Mouse (Mus musculus) testis, adult 2 months (tissue): ENCODE results near the gene Hypk. TPM values are rescaled to one million over a fixed set of nuclear protein-coding genes. Genes with fewer than 3 reads are reported as not detected.

ENCODE experiments used
- H3K27ac ChIP-seq: fragments of 200-500 bp; 2 replicates; pipeline ENCODE4 v1.5.1; 2012; ENCODE audit warnings: low read depth, low read length; ENCODE audit not compliant: control insufficient read depth, insufficient read depth
- H3K27me3 ChIP-seq: fragments of 200-500 bp; 2 replicates; pipeline ENCODE4 v1.6.1; 2012; ENCODE audit warnings: mild to moderate bottlenecking, low read length, moderate library complexity; ENCODE audit not compliant: control insufficient read depth, insufficient read depth
- H3K36me3 ChIP-seq: fragments of 200-500 bp; 2 replicates; pipeline ENCODE4 v1.6.1; 2012; ENCODE audit warnings: mild to moderate bottlenecking, low read length; ENCODE audit not compliant: control insufficient read depth, insufficient read depth
- H3K4me1 ChIP-seq: fragments of 200-500 bp; 2 replicates; pipeline ENCODE4 v1.6.1; 2012; ENCODE audit warnings: low read length; ENCODE audit not compliant: control insufficient read depth, insufficient read depth
- H3K4me3 ChIP-seq: fragments of 200-500 bp; 2 replicates; pipeline ENCODE4 v1.5.1; 2012; ENCODE audit warnings: low read depth, mild to moderate bottlenecking, low read length, moderate library complexity, mixed read lengths; ENCODE audit not compliant: control insufficient read depth
- CTCF ChIP-seq: fragments of 200-500 bp; IDR thresholded peaks from 2 replicates; pipeline ENCODE4 v1.5.1; 2012; ENCODE audit warnings: low read depth, mild to moderate bottlenecking, inconsistent platforms, low read length, moderate library complexity; ENCODE audit not compliant: control insufficient read depth, insufficient read depth, insufficient replicate concordance
- POLR2A ChIP-seq: fragments of 200-500 bp; IDR thresholded peaks from 2 replicates; pipeline ENCODE4 v1.6.1; 2012; ENCODE audit warnings: low read depth, mild to moderate bottlenecking, inconsistent platforms, low read length, moderate library complexity; ENCODE audit not compliant: control insufficient read depth
- polyA plus RNA-seq: library from polyadenylated mRNA; depleted of rRNA; stranded (reverse); fragments of >200 nt; gene quantifications from 2 replicates; pipeline ENCODE4 v1.2.3, GENCODE M21; 2012; rRNA removed

The Hypk gene
- polyA plus RNA-seq, 1 experiment: 12.2 TPM

- Histone ChIP-seq H3K27me3 (no peaks in the 10 kb centered on the region), H3K27ac (no peak overlapping the region), H3K4me1 (peaks cover 5% of the 10 kb centered on the region), H3K36me3 (no peaks in the 10 kb centered on the region), H3K4me3 (no peak overlapping the region)
- TF ChIP-seq CTCF: no peak
These were observed 54.3 kb downstream of the Hypk start for GRCm38 (mm10) chr2:121507173-121507950.

- no peak for TF ChIP-seq CTCF
- TF ChIP-seq POLR2A: no peak
- H3K27me3 ChIP-seq: no peaks in the 10 kb centered on the region
- peaks cover 5% of the 10 kb centered on the region for H3K4me1 ChIP-seq
- H3K36me3 ChIP-seq: no peaks in the 10 kb centered on the region
- no peak overlapping the region for H3K4me3 ChIP-seq
- H3K27ac ChIP-seq: no peak overlapping the region
These were observed 54.9 kb downstream of the Hypk start for GRCm38 (mm10) chr2:121507951-121508330.

Other genes with a start within 250 kb of the Hypk start
- gene Trp53bp1, start 181.9 kb upstream of the Hypk start, polyA plus RNA-seq: 57.6 and 58.2 TPM in 2 replicates
- 1.2 and 1.6 TPM in 2 replicates for gene Map1a, start 163.7 kb upstream of the Hypk start, polyA plus RNA-seq
- gene Ppip5k1, start 97.9 kb upstream of the Hypk start, polyA plus RNA-seq: 29.7 and 33.1 TPM in 2 replicates
- 0.31 and 1.1 TPM in 2 replicates for gene Ckmt1, start 95.6 kb upstream of the Hypk start, polyA plus RNA-seq
- gene Strc, start 66.1 kb upstream of the Hypk start, polyA plus RNA-seq: 0.11 and 0.12 TPM in 2 replicates
- gene Pdia3, start 39.5 kb upstream of the Hypk start, polyA plus RNA-seq: 223 and 230 TPM in 2 replicates
- 111 and 151 TPM in 2 replicates for gene Catsper2, start 39.5 kb upstream of the Hypk start, polyA plus RNA-seq
- 4.9 and 5.8 TPM in 2 replicates for gene Ell3, start 9.0 kb upstream of the Hypk start, polyA plus RNA-seq
- gene Serf2, start 4.1 kb upstream of the Hypk start, polyA plus RNA-seq: 192 and 208 TPM in 2 replicates
- gene Serinc4, start 3.5 kb downstream of the Hypk start, polyA plus RNA-seq: 3.1 and 4.4 TPM in 2 replicates
- 4.0 and 4.5 TPM in 2 replicates for gene Mfap1b, start 20.8 kb downstream of the Hypk start, polyA plus RNA-seq
- gene Mfap1a, start 53.4 kb downstream of the Hypk start, polyA plus RNA-seq: 3.3 and 4.1 TPM in 2 replicates
- 1.7 TPM in 2 replicates for gene Wdr76, start 53.4 kb downstream of the Hypk start, polyA plus RNA-seq